Mouse (Mus musculus): ENCODE measurements around the gene Hsf4.
"Not testable (repeated sequence)": the region's sequence is repeated elsewhere in the genome, so short reads cannot be mapped to it uniquely, and the experiment has no call there.

Gene Hsf4

GRCm38 (mm10) chr8:105281821-105282220 lies 12.2 kb downstream of the Hsf4 start:
- in situ Hi-C loops (cut with MboI; ENCODE audit: low sequenced_read_pairs): no loop called here

GRCm38 (mm10) chr8:105282239-105282638 lies 12.6 kb downstream of the Hsf4 start:
- in situ Hi-C loops (cut with MboI; ENCODE audit: low sequenced_read_pairs): no loop called here

GRCm38 (mm10) chr8:105283074-105283473 lies 13.5 kb downstream of the Hsf4 start:
- in situ Hi-C loops (cut with MboI; ENCODE audit: low sequenced_read_pairs): no loop called here

- in situ Hi-C loops (cut with MboI; ENCODE audit: low sequenced_read_pairs): no loop called here
Observed at GRCm38 (mm10) chr8:105285514-105285913, 15.9 kb downstream of the Hsf4 start.

- in situ Hi-C loops (cut with MboI; ENCODE audit: low sequenced_read_pairs): no loop called here
Observed at GRCm38 (mm10) chr8:105286907-105287306, 17.3 kb downstream of the Hsf4 start.

- in situ Hi-C loops (cut with MboI; ENCODE audit: low sequenced_read_pairs): no loop called here
Observed at GRCm38 (mm10) chr8:105288231-105288630, 18.6 kb downstream of the Hsf4 start.

GRCm38 (mm10) chr8:105288958-105289732 lies 19.5 kb downstream of the Hsf4 start:
- in situ Hi-C loops (cut with MboI; ENCODE audit: low sequenced_read_pairs): no loop called here

GRCm38 (mm10) chr8:105289805-105290460 lies 20.3 kb downstream of the Hsf4 start, which contains the start of gene 4931428F04Rik:
4931428F04Rik (minus strand) TSS chr8:105289864.
- in situ Hi-C loops (cut with MboI; ENCODE audit: low sequenced_read_pairs): no loop called here

GRCm38 (mm10) chr8:105290554-105291314 lies 21.1 kb downstream of the Hsf4 start:
- in situ Hi-C loops (cut with MboI; ENCODE audit: low sequenced_read_pairs): no loop called here

GRCm38 (mm10) chr8:105291364-105291763 lies 21.8 kb downstream of the Hsf4 start:
- in situ Hi-C loops (cut with MboI; ENCODE audit: low sequenced_read_pairs): not testable (repeated sequence)

- in situ Hi-C loops (cut with MboI; ENCODE audit: low sequenced_read_pairs): not testable (repeated sequence)
Observed at GRCm38 (mm10) chr8:105291802-105292201, 22.2 kb downstream of the Hsf4 start.

- in situ Hi-C loops (cut with MboI; ENCODE audit: low sequenced_read_pairs): no loop called here
Observed at GRCm38 (mm10) chr8:105292471-105292870, 22.9 kb downstream of the Hsf4 start.

GRCm38 (mm10) chr8:105293405-105293804 lies 23.8 kb downstream of the Hsf4 start:
- in situ Hi-C loops (cut with MboI; ENCODE audit: low sequenced_read_pairs): no loop called here

GRCm38 (mm10) chr8:105294776-105295175 lies 25.2 kb downstream of the Hsf4 start:
- in situ Hi-C loops (cut with MboI; ENCODE audit: low sequenced_read_pairs): no loop called here

- in situ Hi-C loops (cut with MboI; ENCODE audit: low sequenced_read_pairs): no loop called here
Observed at GRCm38 (mm10) chr8:105295256-105295655, 25.7 kb downstream of the Hsf4 start.

- in situ Hi-C loops (cut with MboI; ENCODE audit: low sequenced_read_pairs): no loop called here
Observed at GRCm38 (mm10) chr8:105295895-105296573, 26.4 kb downstream of the Hsf4 start, which contains the start of gene Exoc3l. Exoc3l (minus strand) TSS chr8:105296101.

- in situ Hi-C loops (cut with MboI; ENCODE audit: low sequenced_read_pairs): no loop called here
Observed at GRCm38 (mm10) chr8:105297511-105298192, 28.1 kb downstream of the Hsf4 start, which contains the start of gene E2f4. E2f4 (plus strand) TSS chr8:105297663.

- in situ Hi-C loops (cut with MboI; ENCODE audit: low sequenced_read_pairs): no loop called here
Observed at GRCm38 (mm10) chr8:105298351-105299252, 29.0 kb downstream of the Hsf4 start.

GRCm38 (mm10) chr8:105299962-105300361 lies 30.4 kb downstream of the Hsf4 start:
- in situ Hi-C loops (cut with MboI; ENCODE audit: low sequenced_read_pairs): no loop called here

Data from CH12F3 (cell line).